Mouse (Mus musculus): ENCODE results near the gene Lsamp. TPM values are rescaled to one million over a fixed set of nuclear protein-coding genes. Genes with fewer than 3 reads are reported as not detected.

Lsamp gene
- not detected for total RNA-seq (2023)

DNA sequence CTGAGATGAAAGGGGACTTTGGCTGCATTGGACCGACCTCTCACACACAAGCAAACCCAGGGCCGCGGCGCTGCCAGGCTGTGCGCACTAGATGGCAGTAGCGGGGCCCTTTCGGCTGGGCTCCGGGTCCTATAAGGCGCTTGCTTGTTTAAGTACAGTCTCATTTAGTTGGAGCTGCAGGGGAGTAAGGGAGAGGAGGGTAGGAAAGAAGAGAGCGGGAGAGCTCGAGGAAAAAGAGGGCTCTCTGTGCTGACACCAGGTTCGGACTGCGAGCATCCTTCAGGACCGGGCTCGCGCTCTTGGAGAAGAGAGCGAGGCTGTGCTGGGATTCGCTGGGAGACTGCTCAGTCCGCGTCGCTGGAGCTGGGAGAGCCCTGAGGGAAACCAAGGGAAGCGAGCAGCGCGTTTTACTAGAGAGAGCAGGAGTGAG lies at the start of gene Lsamp:
Lsamp (plus strand) TSS at position 157 of the 430 bp plus-strand sequence.

